Mouse (Mus musculus): ENCODE results near the gene Cpne5. TPM values are rescaled to one million over a fixed set of nuclear protein-coding genes. Genes with fewer than 3 reads are reported as not detected.

Cpne5 gene
- polyA plus RNA-seq, 1 experiment from 2014 or later: 9.9 TPM

GRCm38 (mm10) chr17:29147273-29147672 is 90.7 kb downstream of the Cpne5 start:
- no peaks in the 10 kb centered on the region; the same call in 1 of the 2 replicates for H3K9me3 ChIP-seq
- no peak overlapping the region for H3K27ac ChIP-seq
- WGBS: 80% methylated on average over 14 of the region's 14 CpGs
- H3K4me1 ChIP-seq: peaks cover 5% of the 10 kb centered on the region; the same call in 1 of the 2 replicates
- no peak overlapping the region for H3K4me3 ChIP-seq (replicated peaks)
- no peak for ATAC-seq (ENCODE audit: low FRiP score)
- no peaks in the 10 kb centered on the region for H3K27me3 ChIP-seq
- no peaks in the 10 kb centered on the region for H3K36me3 ChIP-seq (replicated peaks)
- H3K9ac ChIP-seq: no peak overlapping the region
- no peak overlapping the region for H3K4me2 ChIP-seq

- H3K9ac ChIP-seq: no peak overlapping the region
- no peak overlapping the region for H3K27ac ChIP-seq
- peaks cover 5% of the 10 kb centered on the region; the same call in 1 of the 2 replicates for H3K4me1 ChIP-seq
- no peaks in the 10 kb centered on the region; the same call in 1 of the 2 replicates for H3K9me3 ChIP-seq
- no peak overlapping the region for H3K4me2 ChIP-seq
- no peaks in the 10 kb centered on the region for H3K36me3 ChIP-seq (replicated peaks)
- ATAC-seq (ENCODE audit: low FRiP score): no peak
- H3K4me3 ChIP-seq (replicated peaks): no peak overlapping the region
- H3K27me3 ChIP-seq: no peaks in the 10 kb centered on the region
- 90% methylated on average over 12 of the region's 12 CpGs for WGBS
Observed at GRCm38 (mm10) chr17:29145101-29145500, 92.9 kb downstream of the Cpne5 start.

- H3K27me3 ChIP-seq: no peaks in the 10 kb centered on the region
- ATAC-seq (ENCODE audit: low FRiP score): no peak
- H3K4me1 ChIP-seq: peaks cover 5% of the 10 kb centered on the region; the same call in 1 of the 2 replicates
- no peak overlapping the region for H3K27ac ChIP-seq
- no peak overlapping the region for H3K9ac ChIP-seq
- no peaks in the 10 kb centered on the region; the same call in 1 of the 2 replicates for H3K9me3 ChIP-seq
- H3K36me3 ChIP-seq (replicated peaks): no peaks in the 10 kb centered on the region
- no peak overlapping the region for H3K4me3 ChIP-seq (replicated peaks)
- 84% methylated on average over 8 of the region's 8 CpGs for WGBS
- H3K4me2 ChIP-seq: no peak overlapping the region
Observed at GRCm38 (mm10) chr17:29143266-29143665, 94.7 kb downstream of the Cpne5 start.

GRCm38 (mm10) chr17:29141577-29141976 is 96.4 kb downstream of the Cpne5 start:
- Histone ChIP-seq H3K36me3 (replicated peaks) (no peaks in the 10 kb centered on the region), H3K4me1 (no peaks in the 10 kb centered on the region), H3K4me2 (no peak overlapping the region), H3K9ac (no peak overlapping the region), H3K27ac (no peak overlapping the region), H3K4me3 (replicated peaks) (no peak overlapping the region), H3K27me3 (no peaks in the 10 kb centered on the region), H3K9me3 (no peaks in the 10 kb centered on the region; the same call in 1 of the 2 replicates)
- ATAC-seq (ENCODE audit: low FRiP score): no peak
- WGBS: 93% methylated on average over 3 of the region's 3 CpGs

DNA sequence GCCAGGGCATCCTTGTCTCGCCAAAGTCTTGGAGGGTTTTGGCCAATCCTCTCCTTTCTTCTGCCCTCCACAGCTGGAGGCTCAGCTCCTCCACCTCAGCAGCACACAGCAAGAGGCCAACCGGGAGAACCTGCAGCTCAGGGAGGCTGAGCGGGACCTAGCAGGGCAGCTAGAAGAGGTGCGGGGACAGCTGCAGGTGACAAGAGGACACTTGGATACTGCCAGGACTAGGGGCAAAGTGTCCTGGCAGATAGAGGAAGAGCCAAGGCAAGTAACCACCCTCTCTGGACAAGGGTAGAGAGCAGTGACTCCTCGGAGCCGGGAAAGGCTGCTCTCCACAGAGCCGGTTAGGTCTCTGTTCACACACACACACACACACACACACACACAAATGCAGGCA is 100.1 kb downstream of the Cpne5 start:
- H3K27me3 ChIP-seq: 0 out of 2 replicates have a peak, but pooled peaks cover 5% of the 10 kb centered on the region
- no peaks in the 10 kb centered on the region for H3K9me3 ChIP-seq
- no peak for ATAC-seq (ENCODE audit: low FRiP score)
- WGBS: 76% methylated on average over 7 of the region's 7 CpGs
- no peak overlapping the region for H3K27ac ChIP-seq
- H3K4me2 ChIP-seq: no peak overlapping the region
- no peaks in the 10 kb centered on the region for H3K4me1 ChIP-seq
- H3K4me3 ChIP-seq (replicated peaks): no peak overlapping the region
- H3K36me3 ChIP-seq (replicated peaks): no peaks in the 10 kb centered on the region
- no peak overlapping the region for H3K9ac ChIP-seq

DNA sequence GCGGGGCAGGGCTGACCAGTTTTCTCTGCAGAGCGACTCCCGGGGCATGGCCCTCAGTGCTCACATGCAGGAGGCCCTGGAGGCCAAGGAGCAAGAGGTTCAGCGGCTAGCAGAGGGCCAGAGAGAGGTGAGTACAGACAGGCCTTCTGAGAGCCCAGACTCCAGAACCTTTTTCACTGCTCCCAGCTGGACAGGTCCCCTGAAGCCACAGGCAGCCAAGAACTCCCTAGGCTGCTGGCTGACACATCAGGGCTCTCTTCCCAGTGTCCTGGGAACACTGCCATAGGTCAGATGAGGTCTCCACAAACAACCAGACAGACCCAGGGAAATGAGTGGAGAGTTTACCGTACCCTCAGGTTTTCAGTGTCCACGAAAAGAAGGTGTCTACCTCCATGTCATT is 101.7 kb downstream of the Cpne5 start:
- Histone ChIP-seq H3K9ac (no peak overlapping the region), H3K36me3 (replicated peaks) (no peaks in the 10 kb centered on the region), H3K9me3 (no peaks in the 10 kb centered on the region), H3K4me2 (no peak overlapping the region), H3K4me1 (no peaks in the 10 kb centered on the region), H3K4me3 (replicated peaks) (no peak overlapping the region), H3K27ac (no peak overlapping the region), H3K27me3 (peaks cover 5% of the 10 kb centered on the region; the same call in 1 of the 2 replicates)
- WGBS: 63% methylated on average over 6 of the region's 6 CpGs
- ATAC-seq (ENCODE audit: low FRiP score): no peak

DNA sequence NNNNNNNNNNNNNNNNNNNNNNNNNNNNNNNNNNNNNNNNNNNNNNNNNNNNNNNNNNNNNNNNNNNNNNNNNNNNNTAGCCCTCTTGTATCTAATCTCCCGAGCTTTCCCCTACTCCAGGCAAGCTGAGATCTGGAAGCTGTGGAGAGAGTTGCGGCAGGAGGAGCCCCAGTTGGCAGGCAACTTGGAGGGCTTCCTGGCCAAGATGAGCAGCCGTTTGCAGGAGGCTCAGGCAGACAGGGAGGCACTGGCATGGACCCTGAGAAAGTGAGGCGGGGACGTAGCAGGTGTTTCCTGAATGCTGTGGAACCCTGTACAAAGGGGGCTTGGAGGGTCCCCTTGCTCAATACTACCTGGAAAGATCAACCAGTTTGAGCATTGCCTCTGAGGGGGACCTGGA is 102.9 kb downstream of the Cpne5 start:
- Histone ChIP-seq H3K36me3 (replicated peaks) (no peaks in the 10 kb centered on the region), H3K9ac (no peak overlapping the region), H3K4me3 (replicated peaks) (no peak overlapping the region), H3K9me3 (no peaks in the 10 kb centered on the region), H3K4me1 (no peaks in the 10 kb centered on the region), H3K27ac (no peak overlapping the region), H3K27me3 (peaks cover 5% of the 10 kb centered on the region; the same call in 1 of the 2 replicates), H3K4me2 (no peak overlapping the region)
- 85% methylated on average over 5 of the region's 5 CpGs for WGBS
- no peak for ATAC-seq (ENCODE audit: low FRiP score)

GRCm38 (mm10) chr17:29129341-29129740 is 108.6 kb downstream of the Cpne5 start:
- H3K27me3 ChIP-seq: peaks cover 2% of the 10 kb centered on the region; the same call in 1 of the 2 replicates
- H3K4me1 ChIP-seq: peaks cover 2% of the 10 kb centered on the region; the same call in 1 of the 2 replicates
- H3K4me2 ChIP-seq: no peak overlapping the region
- WGBS: 31% methylated on average over 5 of the region's 5 CpGs
- H3K9me3 ChIP-seq: no peaks in the 10 kb centered on the region
- no peaks in the 10 kb centered on the region for H3K36me3 ChIP-seq (replicated peaks)
- ATAC-seq (ENCODE audit: low FRiP score): no peak
- no peak overlapping the region for H3K4me3 ChIP-seq (replicated peaks)
- H3K9ac ChIP-seq: no peak overlapping the region
- no peak overlapping the region for H3K27ac ChIP-seq

DNA sequence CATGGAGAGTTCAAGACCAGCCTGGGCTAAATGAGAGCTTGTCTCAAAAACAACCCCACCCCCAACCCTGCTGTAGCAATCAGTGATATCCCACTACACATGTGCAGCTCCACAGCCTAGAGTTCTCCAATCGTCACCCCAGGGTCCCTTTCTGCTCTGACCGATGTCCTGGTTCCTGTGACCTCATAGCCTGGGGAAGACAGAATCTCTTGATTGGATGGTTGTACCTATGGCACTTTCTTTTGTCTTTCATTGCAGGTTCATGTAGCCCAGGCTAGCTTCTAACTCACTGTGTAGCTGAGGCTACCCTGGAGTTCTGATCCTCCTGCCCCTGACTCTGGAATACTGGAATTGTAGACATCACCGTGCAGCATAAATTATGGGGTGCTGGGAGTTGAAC is 111.4 kb downstream of the Cpne5 start:
- Histone ChIP-seq H3K4me2 (no peak overlapping the region), H3K27ac (no peak overlapping the region), H3K4me1 (peaks cover 2% of the 10 kb centered on the region; the same call in 1 of the 2 replicates), H3K4me3 (replicated peaks) (no peak overlapping the region), H3K9ac (no peak overlapping the region), H3K36me3 (replicated peaks) (no peaks in the 10 kb centered on the region), H3K9me3 (no peaks in the 10 kb centered on the region), H3K27me3 (no peaks in the 10 kb centered on the region; the same call in 1 of the 2 replicates)
- ATAC-seq (ENCODE audit: low FRiP score): no peak
- 96% methylated on average over 3 of the region's 3 CpGs for WGBS

- no peaks in the 10 kb centered on the region for H3K9me3 ChIP-seq
- no peak overlapping the region for H3K4me3 ChIP-seq (replicated peaks)
- WGBS: 84% methylated on average over 6 of the region's 6 CpGs
- H3K36me3 ChIP-seq (replicated peaks): no peaks in the 10 kb centered on the region
- H3K4me1 ChIP-seq: no peaks in the 10 kb centered on the region
- H3K4me2 ChIP-seq: no peak overlapping the region
- no peak overlapping the region for H3K9ac ChIP-seq
- ATAC-seq (ENCODE audit: low FRiP score): no peak
- no peaks in the 10 kb centered on the region for H3K27me3 ChIP-seq
- H3K27ac ChIP-seq: no peak overlapping the region
Observed at GRCm38 (mm10) chr17:29123578-29124174, 114.3 kb downstream of the Cpne5 start.

GRCm38 (mm10) chr17:29122817-29123216 is 115.2 kb downstream of the Cpne5 start:
- Histone ChIP-seq H3K27me3 (no peaks in the 10 kb centered on the region), H3K4me1 (no peaks in the 10 kb centered on the region), H3K4me2 (no peak overlapping the region), H3K9me3 (no peaks in the 10 kb centered on the region), H3K9ac (no peak overlapping the region), H3K4me3 (replicated peaks) (no peak overlapping the region), H3K36me3 (replicated peaks) (no peaks in the 10 kb centered on the region), H3K27ac (no peak overlapping the region)
- no peak for ATAC-seq (ENCODE audit: low FRiP score)
- WGBS: 85% methylated on average over 6 of the region's 6 CpGs

- H3K9me3 ChIP-seq: no peaks in the 10 kb centered on the region
- H3K36me3 ChIP-seq (replicated peaks): no peaks in the 10 kb centered on the region
- no peaks in the 10 kb centered on the region for H3K27me3 ChIP-seq
- H3K4me1 ChIP-seq: no peaks in the 10 kb centered on the region
- ATAC-seq (ENCODE audit: low FRiP score): no peak
- 54% methylated on average over 12 of the region's 12 CpGs for WGBS
- H3K4me2 ChIP-seq: no peak overlapping the region
- H3K9ac ChIP-seq: no peak overlapping the region
- no peak overlapping the region for H3K4me3 ChIP-seq (replicated peaks)
- no peak overlapping the region for H3K27ac ChIP-seq
Observed at GRCm38 (mm10) chr17:29120666-29121065, 117.3 kb downstream of the Cpne5 start.

DNA sequence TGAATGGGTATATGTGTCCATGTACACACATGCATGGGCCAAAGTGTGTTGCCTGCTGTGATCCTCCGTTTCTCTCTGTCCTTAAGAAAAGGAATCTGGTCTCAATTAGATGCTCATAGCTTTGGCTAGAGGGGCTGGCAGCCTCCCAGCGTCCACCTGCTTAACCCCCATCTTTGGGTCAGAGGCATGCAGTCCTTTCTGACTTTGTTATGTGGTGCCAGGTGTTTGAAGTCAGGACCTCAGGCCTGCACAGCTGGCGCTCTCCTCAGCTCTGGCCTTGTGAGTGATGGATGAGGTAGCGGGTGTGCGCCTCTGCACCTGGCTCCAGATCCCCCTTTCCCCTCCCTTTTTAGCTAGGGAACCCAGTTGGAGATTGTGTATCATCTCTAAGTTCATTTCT is 119.9 kb downstream of the Cpne5 start:
- H3K4me3 ChIP-seq (replicated peaks): no peak overlapping the region

More for the DNA sequence above, 119.9 kb downstream of the Cpne5 start:
- H3K4me1 ChIP-seq: no peaks in the 10 kb centered on the region
- H3K27me3 ChIP-seq: no peaks in the 10 kb centered on the region
- 63% methylated on average over 5 of the region's 5 CpGs for WGBS
- no peak for ATAC-seq (ENCODE audit: low FRiP score)
- H3K4me2 ChIP-seq: no peak overlapping the region
- H3K36me3 ChIP-seq (replicated peaks): no peaks in the 10 kb centered on the region
- no peak overlapping the region for H3K27ac ChIP-seq
- no peak overlapping the region for H3K9ac ChIP-seq
- no peaks in the 10 kb centered on the region for H3K9me3 ChIP-seq
